Mouse (Mus musculus) C2C12 (cell line): ENCODE data around the gene Elmsan1. TPM values are rescaled to one million over a fixed set of nuclear protein-coding genes. Genes with fewer than 3 reads are reported as not detected.

Source experiments
- H3K27me3 ChIP-seq: one replicate; pipeline ENCODE4 v1.6.1; 2011; ENCODE audit not compliant: control insufficient read depth, insufficient read depth, insufficient read length
- H3K36me3 ChIP-seq: one replicate; pipeline ENCODE4 v1.6.1; 2011; ENCODE audit not compliant: control insufficient read depth, insufficient read depth
- H3K4me3 ChIP-seq: one replicate; pipeline ENCODE4 v1.5.1; 2011; ENCODE audit warnings: mild to moderate bottlenecking, control low read depth; ENCODE audit not compliant: poor library complexity, insufficient read depth, severe bottlenecking
- H3K79me2 ChIP-seq: one replicate; pipeline ENCODE4 v1.6.1; 2011; ENCODE audit not compliant: control insufficient read depth, insufficient read depth
- H3K79me3 ChIP-seq: one replicate; pipeline ENCODE4 v1.6.1; 2011; ENCODE audit warnings: low read depth, control low read depth
- H3ac ChIP-seq: one replicate; pipeline ENCODE3; 2011; ENCODE audit warnings: low read depth; ENCODE audit not compliant: control insufficient read depth, insufficient read length
- CEBPB ChIP-seq: IDR thresholded peaks from one replicate; pipeline ENCODE4 v1.6.1; 2011; ENCODE audit warnings: low read depth, mild to moderate bottlenecking, control low read depth, moderate library complexity
- CTCF ChIP-seq: IDR thresholded peaks from one replicate; pipeline ENCODE4 v1.5.1; 2011; ENCODE audit not compliant: control insufficient read depth, insufficient read depth, insufficient read length
- FOSL1 ChIP-seq: IDR thresholded peaks from one replicate; pipeline ENCODE4 v1.8.0; 2011; ENCODE audit warnings: mild to moderate bottlenecking, low read length; ENCODE audit not compliant: poor library complexity, insufficient read depth, severe bottlenecking
- MAX ChIP-seq: IDR thresholded peaks from one replicate; pipeline ENCODE4 v1.6.1; 2011; ENCODE audit warnings: mild to moderate bottlenecking, control low read depth
- MYOD1 ChIP-seq: IDR thresholded peaks from one replicate; pipeline ENCODE4 v1.6.1; 2011; ENCODE audit warnings: low read depth; ENCODE audit not compliant: control insufficient read depth, insufficient read length
- MYOG ChIP-seq: IDR thresholded peaks from one replicate; pipeline ENCODE4 v1.6.1; 2011; ENCODE audit not compliant: control insufficient read depth, insufficient read length; ENCODE audit errors: extremely low read depth
- USF1 ChIP-seq: IDR thresholded peaks from one replicate; pipeline ENCODE4 v1.6.1; 2011; ENCODE audit warnings: low read depth, mild to moderate bottlenecking, control low read depth, moderate library complexity
- polyA plus RNA-seq: library from polyadenylated mRNA; unstranded; fragments of >200 nt; fragmentation: generic; extraction: Trizol; gene quantifications from one replicate; pipeline ENCODE4 v1.2.1, GENCODE M21; 2012; ENCODE audit warnings: missing spikeins

The Elmsan1 gene
- polyA plus RNA-seq, 1 experiment: 6.5 TPM

GRCm38 (mm10) chr12:84176126-84176769 lies 42.4 kb downstream of the Elmsan1 start:
- H3K79me3 ChIP-seq: peaks cover 82% of the 10 kb centered on the region
- TF ChIP-seq USF1: peak; percentile 67
- no peak for TF ChIP-seq CTCF
- TF ChIP-seq MAX: peak; percentile 56
- H3ac ChIP-seq: peak overlapping the region; percentile 65
- H3K27me3 ChIP-seq: no peaks in the 10 kb centered on the region
- H3K79me2 ChIP-seq: peaks cover 99% of the 10 kb centered on the region
- H3K4me3 ChIP-seq: peak overlapping the region; percentile 19
- H3K36me3 ChIP-seq: peaks cover 24% of the 10 kb centered on the region

GRCm38 (mm10) chr12:84175659-84176061 lies 43.0 kb downstream of the Elmsan1 start:
- Histone ChIP-seq H3K79me2 (peaks cover 99% of the 10 kb centered on the region), H3ac (peak overlapping the region; percentile 65), H3K27me3 (no peaks in the 10 kb centered on the region), H3K36me3 (peaks cover 30% of the 10 kb centered on the region), H3K4me3 (peak overlapping the region; percentile 19), H3K79me3 (peaks cover 80% of the 10 kb centered on the region)
- no peak for TF ChIP-seq CTCF
- TF ChIP-seq MYOD1: no peak
- TF ChIP-seq FOSL1: no peak
- TF ChIP-seq MAX: no peak
- no peak for TF ChIP-seq USF1
- TF ChIP-seq MYOG: no peak
- no peak for TF ChIP-seq CEBPB

DNA sequence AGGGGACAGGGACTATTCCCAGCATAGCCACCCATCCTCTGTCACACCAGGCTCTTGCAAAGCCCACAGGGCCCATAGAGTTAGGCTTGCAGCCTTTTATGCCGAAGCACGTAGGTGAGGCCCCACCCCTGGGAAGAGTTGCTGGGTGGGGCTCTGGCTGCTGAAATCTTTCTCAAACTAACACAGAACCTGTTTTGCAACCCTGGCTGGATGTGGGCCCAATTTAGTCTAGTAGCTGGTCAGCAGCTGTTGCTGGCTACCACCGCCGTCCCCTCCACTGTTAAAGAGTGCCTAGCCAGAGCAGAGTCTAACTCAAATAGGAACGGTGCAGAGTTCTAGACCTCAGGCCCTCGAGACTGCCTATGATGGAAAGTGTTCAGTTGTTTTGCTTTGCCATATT lies 43.8 kb downstream of the Elmsan1 start:
- Histone ChIP-seq H3K79me3 (peaks cover 74% of the 10 kb centered on the region), H3ac (no peak overlapping the region), H3K4me3 (no peak overlapping the region), H3K36me3 (peaks cover 36% of the 10 kb centered on the region), H3K79me2 (peaks cover 99% of the 10 kb centered on the region), H3K27me3 (no peaks in the 10 kb centered on the region)
- TF ChIP-seq FOSL1: no peak
- TF ChIP-seq CTCF: no peak
- no peak for TF ChIP-seq MYOD1
- no peak for TF ChIP-seq USF1
- TF ChIP-seq MAX: no peak
- no peak for TF ChIP-seq CEBPB
- no peak for TF ChIP-seq MYOG

- H3K79me3 ChIP-seq: peaks cover 75% of the 10 kb centered on the region
- H3ac ChIP-seq: no peak overlapping the region
- H3K79me2 ChIP-seq: peaks cover 99% of the 10 kb centered on the region
- peaks cover 40% of the 10 kb centered on the region for H3K36me3 ChIP-seq
- H3K4me3 ChIP-seq: no peak overlapping the region
- no peaks in the 10 kb centered on the region for H3K27me3 ChIP-seq
- TF ChIP-seq MYOD1: no peak
- TF ChIP-seq CEBPB: no peak
- no peak for TF ChIP-seq USF1
- no peak for TF ChIP-seq MAX
- no peak for TF ChIP-seq CTCF
- TF ChIP-seq MYOG: no peak
- TF ChIP-seq FOSL1: no peak
Observed at GRCm38 (mm10) chr12:84174190-84174811, 44.4 kb downstream of the Elmsan1 start.

DNA sequence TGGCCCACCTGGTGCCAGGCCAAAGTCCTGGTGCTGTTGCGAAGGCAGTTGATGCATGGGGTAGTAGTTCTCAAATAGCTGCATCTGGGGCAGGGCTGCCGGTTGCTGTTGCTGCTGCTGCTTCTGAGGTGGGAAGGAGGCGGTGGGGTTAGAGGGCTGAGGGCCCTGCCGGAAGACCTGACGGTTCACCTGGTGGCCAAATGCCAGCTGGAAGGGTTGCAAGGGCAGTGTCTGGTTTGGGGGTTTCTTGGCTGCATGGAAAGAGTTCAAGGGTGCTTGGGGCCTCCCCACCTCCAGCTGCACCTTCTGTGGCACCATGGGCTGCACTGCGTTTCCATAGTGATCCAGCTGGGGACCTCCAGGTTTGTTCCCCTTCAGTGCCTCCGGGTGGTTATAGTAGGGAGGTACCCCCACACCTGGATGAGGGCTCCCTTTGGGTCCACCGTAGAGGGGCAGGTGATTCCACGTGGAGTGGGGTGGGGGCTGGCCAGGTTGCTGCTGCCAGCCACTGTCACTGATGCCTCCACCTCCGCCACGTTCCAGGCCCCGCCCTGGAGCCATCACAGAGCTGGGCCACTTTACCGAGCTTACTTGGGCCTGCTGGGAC lies 45.3 kb downstream of the Elmsan1 start:
- peaks cover 40% of the 10 kb centered on the region for H3K36me3 ChIP-seq
- TF ChIP-seq CTCF (no peak), USF1 (no peak), CEBPB (no peak), MAX (no peak), FOSL1 (no peak), MYOD1 (no peak), MYOG (no peak)
- peaks cover 99% of the 10 kb centered on the region for H3K79me2 ChIP-seq
- H3K27me3 ChIP-seq: no peaks in the 10 kb centered on the region
- H3K4me3 ChIP-seq: no peak overlapping the region
- H3K79me3 ChIP-seq: peaks cover 74% of the 10 kb centered on the region
- H3ac ChIP-seq: no peak overlapping the region
